Mouse (Mus musculus) layer of hippocampus, postnatal 36 days (tissue): ENCODE results near the gene Cab39l. TPM values are rescaled to one million over a fixed set of nuclear protein-coding genes. Genes with fewer than 3 reads are reported as not detected.
"Not testable (repeated sequence)": the region's sequence is repeated elsewhere in the genome, so short reads cannot be mapped to it uniquely, and the experiment has no call there.

Experiments
- DNase-seq, 2 experiments: peaks; one replicate each; pipeline ENCODE4 v3.0.0; 2022
- total RNA-seq, 2 experiments: library from RNA; stranded (reverse); gene quantifications; 2 replicates each; pipeline ENCODE4 v1.2.3; 2021

Cab39l gene
- total RNA-seq, 2 experiments from 2014 or later = 19.2 to 24.5 TPM

DNA sequence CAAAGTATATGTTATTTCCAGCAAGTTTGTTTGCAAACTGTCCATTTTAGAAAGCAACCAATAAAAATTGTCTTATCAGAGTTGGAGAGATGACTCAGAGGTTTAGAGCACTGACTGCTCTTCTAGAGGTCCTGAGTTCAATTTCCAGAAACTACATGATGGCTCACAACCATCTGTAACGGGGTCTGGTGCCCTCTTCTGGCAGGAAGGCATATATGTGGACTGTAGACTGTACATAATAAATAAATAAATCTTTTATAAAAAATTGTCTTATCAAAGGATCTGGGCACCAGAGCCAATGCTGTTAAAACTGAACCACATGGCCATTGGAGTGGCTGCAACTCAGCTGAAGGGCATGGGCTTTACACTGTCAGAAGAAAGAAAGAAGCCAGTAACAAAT lies 149.8 kb downstream of the Cab39l start:
- no peak for DNase-seq

DNA sequence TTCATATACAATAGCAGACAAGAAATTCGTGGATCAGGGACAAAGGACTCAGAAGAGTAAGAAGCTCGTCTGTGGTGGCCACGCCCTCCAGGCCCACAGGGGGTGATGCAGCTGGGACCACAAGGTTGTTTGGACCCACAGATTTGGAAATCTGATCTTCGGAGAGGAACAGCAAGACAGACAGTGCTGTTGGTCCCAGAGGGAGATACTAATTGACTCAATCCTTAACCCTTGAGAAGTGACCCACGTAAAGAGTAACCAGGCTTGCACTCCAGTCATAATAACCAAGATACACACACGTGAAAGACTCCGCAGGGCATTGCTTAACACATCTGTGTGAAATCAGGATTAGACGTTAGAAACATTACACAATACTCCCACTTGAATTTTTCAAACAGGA lies 151.1 kb downstream of the Cab39l start:
- no peak for DNase-seq

DNA sequence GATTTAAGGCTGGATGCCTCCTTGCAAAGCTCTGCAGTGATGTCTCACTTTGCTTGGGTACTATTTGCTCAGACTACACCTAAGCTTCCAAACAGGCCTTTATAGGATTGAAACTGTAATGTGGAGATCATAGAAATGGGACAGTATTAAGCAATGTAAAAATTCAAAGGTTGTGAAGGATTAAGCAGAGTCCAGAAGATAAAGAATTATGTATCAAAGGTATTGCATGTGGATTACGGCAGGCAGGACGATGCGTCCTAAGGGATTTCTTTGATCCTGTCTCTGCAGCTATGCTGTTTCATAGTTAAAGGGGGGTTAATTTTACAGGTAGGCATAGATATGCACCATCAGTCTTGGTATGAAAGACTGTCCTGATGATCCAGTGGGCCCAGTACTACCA lies 151.8 kb downstream of the Cab39l start:
- DNase-seq = no peak

DNA sequence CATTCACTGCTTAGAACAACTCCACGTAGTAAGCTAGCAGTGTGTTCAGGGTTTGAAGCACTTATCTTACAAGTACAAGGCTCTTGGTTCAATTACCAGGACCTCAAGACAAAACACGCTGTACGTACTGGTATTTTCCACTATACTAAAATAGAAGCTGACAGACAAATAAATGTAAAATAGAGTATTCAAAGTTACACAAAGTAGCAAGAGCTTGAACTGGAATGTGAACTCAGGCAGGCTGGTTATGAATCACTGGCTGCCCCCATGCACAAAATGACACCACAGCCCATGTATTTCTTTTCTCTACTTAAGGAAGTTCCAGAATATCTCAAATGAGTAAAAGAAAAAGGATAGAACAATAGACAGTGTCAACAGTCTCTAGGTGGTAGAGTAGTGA lies 154.2 kb downstream of the Cab39l start:
- no peak for DNase-seq

DNA sequence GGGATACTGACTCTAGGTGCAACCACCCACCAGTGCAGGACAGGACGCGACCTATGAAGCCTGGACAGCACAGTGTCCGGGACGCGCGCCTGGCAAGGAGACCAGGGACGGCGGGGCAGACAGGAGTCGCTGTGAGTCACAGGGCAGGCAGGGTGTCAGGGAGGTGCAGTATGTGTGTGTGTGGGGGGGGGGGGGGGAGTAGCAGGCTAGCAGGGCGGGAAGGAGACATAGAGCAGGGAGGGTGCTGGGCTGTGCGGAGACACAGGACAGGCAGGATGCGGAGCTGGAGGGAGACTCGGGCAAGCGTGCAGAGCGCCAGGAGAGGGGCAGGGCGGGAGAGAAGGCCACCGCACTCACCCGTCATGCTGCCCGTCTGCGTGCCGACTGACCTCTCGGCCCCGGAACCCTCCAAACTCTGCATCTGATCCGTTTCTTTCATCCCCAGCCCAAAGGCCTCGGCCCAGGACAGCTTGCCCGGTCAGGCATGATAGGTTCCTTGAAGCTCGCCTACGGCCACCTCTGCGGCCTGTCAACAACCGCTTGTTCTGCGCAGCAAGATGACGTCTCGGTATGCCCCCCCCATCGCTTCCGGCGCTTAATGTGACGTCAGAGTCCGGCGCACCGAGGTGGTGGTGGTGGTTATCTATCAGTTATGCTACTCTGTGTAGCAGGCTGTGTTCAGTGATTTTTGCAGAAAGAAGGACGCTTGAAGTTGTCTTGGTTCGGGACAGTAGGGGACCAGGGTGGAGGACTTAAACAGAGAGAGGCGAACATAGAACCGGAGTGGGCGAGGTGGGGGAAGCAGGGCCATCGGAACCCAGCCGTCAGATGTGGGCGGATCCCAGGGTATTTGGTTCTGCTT lies 156.9 kb downstream of the Cab39l start, which contains the start of gene Cdadc1:
Gene Cdadc1, minus strand, starts transcription at position 562 of the 862 bp plus-strand sequence.
- DNase-seq = peak; percentile 96 to 98

DNA sequence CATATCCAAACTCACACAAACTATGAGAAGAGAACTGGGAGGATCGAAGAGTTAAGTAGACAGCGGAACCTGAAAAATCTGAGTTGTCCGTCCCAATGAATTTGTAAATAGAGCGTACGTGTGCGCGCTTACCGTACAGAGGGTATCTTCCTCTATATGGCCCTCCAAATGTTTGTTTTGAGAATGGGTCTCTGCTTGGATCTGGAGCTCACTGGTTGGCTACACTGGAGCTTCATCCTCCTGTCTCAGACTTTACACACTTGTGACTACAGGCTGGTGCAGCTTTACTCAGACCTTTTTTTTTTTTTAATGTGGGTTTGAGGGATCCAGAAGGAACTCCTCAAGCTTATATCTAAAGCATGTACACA lies 157.5 kb downstream of the Cab39l start:
- DNase-seq = no peak

DNA sequence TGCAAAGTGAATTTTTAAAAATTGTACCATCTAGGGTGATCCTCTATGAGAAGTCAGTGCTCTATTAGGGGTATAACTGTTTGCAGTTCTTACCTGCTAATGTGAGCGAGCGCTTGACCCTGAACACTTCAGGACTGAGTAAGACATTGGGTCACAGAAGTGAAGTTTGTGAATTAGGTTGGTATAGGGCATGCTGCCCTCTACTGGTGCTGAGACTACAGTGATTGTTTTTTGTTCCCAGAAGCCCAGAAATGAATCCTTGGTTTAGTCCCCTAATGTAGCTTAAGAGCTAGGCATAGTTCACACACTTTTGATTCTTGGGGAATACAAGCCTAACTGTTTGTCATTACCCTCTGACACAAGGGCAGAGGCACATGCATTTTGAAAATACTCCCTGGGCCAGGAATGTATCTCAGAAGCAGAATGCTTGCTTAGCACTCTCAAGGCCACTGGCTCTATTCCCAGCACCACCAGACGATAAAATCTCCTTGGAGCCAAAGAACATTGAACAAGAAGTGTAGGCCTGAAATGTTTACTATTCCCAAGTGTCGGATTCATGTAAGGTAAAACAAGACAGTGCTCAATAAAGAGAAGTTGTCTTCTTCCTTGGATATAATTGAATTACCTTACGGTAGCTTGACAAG lies 163.4 kb downstream of the Cab39l start:
- DNase-seq = no peak

DNA sequence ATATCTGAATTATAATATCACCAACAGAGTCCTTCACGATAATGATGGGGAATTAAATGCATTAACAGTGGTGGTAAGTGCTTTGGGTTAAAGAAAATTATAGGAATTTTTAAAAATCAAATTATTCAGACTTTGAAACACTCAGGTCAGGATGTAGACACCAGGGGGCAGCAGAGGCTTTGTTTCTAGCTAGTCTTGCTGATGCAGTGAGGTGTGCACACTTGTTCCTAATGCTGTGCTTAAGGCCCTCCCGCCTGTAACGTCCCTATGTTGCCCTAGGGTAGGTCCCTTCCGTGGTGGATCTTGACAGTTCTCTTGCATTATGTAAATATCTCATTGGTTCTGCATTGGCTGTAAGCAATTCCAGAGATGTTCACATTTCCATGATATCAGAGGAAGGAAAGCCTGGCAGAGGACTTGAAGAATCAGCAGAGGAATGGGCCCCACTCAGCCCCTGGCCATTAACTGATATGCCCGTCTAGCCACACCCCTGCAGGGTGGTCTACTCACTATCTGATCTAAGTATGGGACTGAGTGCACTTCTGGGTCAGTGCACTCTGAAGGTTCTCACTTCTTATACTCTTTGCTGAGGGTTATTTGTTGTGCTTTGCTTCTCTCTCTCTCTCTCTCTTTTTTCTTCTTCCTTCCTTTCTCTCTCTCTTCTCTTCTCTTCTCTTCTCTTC lies 165.0 kb downstream of the Cab39l start:
- DNase-seq = peak; percentile 51 to 61

DNA sequence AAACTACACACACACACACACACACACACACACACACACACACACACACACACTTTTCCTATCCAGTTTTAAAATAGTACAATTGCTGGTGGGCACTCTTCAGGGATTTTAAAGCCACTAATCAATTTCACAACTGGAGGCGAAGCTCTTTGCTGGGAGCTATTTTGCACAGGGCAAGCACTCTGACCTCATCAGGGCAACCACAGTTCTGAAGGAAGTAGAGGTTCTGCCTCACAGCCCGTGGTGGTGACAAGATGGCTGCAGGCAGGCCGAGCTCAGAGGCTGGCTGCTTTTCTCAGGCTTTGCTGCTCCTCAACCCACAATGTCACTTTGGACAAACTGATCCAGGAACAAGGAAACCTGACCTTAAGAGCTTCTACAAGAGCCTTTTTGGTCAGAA lies 166.2 kb downstream of the Cab39l start:
- no peak for DNase-seq

DNA sequence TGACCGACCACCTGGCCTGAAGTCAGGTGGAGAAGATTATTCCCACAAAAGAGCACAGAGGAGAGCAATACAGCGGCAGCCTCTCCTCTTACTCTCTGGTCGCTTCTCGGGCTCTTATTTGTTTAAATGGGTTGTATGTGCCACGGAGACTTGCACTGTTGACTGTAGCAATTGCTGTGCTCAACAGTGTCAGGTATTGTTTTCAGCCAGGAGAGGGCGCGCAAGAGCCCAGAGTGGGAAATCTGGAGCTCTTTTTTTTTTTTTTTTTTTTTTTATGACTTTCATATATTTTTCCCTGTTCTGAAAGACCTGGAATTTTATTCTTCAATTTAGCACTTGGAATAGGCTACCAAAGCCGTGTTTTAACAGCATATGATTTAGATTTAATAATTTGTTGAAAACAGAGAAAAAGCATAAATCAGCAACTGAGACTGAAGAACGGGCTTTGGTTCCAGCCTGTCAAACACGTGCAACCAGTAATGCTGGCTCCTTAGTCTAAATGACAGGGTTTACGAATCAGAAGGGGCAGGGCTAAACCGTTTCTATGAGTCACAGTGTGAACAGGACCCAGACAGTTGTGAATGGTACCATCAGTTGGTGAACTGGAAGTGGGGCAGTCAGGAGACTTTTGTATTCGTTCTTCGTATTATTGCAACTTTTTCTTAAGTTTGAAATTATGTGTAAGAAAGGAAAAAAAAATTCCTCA lies 172.3 kb downstream of the Cab39l start:
- DNase-seq = peak in 1 of 2 experiments; percentile 35

DNA sequence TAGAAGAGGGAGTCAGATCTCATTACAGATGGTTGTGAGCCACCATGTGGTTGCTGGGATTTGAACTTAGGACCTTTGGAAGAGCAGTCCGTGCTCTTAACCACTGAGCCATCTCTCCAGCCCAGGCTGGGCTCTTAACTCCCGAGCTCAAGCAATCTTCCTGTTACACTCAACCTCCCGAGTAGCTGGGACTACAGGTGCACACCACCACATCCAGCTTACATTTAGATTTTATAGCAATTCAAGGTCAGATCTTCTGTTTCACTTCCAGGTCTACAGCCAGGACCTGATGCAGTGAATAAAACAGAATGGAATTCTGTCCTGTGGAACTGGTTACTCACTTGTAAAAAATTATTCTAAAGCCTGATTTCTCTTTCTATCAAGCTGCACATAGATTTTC lies 173.4 kb downstream of the Cab39l start:
- not testable (repeated sequence) for DNase-seq

DNA sequence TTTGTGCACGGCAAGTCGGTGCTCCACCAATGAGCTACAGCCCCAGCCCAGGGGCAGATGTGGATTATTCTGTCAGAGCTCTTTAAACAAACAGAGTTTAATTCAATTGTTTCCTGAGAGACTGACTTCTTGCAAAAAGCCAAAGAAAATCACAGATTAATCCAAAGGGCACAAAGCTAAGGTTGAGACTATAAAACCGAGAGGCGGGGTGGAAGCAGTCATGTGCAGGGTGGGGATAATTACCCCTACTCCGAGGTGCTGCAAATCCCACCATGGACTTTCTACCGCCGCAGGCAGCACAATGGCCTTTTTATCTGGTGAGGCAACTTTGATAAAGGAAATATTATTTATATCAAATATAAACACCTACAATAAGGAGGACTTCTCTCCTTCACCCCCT lies 176.0 kb downstream of the Cab39l start:
- DNase-seq = no peak

DNA sequence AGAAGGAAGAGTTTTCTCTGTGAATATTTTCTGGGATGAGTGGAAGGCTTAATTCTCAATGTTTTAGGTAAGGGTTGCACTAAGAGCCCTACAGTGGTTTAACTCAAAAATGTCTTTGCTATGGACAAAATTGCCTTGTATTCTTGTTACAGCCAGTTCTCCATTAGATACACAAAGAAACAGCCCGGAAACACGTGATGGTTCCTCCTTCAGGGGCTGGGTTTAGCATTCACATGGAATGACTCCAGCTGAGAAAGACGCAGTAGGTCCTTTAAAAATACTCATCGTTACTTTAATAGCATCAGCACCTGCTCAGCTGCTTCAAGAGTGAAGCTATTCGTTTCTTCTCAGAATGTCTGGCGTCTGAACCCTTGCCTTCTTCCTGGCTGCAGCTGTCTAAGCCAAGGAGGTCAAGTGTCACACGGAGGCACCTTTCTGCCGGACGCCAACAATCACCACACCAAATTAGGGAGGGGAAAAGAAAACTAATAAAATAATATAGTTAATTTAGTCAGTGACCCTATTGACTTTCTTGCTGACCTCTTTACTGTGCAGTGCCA lies 183.6 kb downstream of the Cab39l start:
- DNase-seq = no peak

DNA sequence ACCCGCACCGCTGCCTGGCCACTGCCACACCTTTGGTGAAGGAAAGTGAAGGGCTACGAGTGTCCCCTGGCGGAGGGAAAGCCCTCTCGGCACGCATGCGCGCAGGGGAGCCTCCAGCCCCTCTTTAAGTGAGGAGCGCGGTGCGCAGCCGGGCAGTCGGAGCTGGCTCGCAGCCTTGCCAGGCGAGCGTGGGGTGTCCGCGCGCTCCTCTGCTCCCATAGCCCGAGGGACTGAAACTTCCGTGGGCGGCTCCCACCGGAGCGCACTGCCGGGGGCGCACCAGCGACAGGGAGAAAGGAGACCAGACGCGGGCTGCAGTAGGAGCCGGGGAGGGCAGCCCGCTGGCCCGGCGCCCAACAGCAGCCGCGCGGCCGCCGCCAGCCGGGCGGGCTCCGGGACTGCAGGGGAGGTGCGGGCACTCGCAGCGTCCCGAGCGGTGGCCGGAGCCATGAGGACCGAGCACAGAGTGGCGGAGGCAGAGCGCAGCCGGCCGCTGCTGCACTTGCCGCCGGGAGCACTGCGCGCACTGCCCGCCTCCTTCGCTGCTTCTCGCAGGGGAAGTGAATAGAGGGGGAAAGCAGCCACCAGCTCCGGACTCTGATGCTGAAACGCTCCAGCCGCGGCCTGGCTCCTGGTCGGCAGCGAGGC lies 184.5 kb downstream of the Cab39l start, which contains the start of gene Shisa2:
Gene Shisa2, plus strand, starts transcription at position 151 of the 648 bp plus-strand sequence.
- DNase-seq = peak; percentile 47 to 54

DNA sequence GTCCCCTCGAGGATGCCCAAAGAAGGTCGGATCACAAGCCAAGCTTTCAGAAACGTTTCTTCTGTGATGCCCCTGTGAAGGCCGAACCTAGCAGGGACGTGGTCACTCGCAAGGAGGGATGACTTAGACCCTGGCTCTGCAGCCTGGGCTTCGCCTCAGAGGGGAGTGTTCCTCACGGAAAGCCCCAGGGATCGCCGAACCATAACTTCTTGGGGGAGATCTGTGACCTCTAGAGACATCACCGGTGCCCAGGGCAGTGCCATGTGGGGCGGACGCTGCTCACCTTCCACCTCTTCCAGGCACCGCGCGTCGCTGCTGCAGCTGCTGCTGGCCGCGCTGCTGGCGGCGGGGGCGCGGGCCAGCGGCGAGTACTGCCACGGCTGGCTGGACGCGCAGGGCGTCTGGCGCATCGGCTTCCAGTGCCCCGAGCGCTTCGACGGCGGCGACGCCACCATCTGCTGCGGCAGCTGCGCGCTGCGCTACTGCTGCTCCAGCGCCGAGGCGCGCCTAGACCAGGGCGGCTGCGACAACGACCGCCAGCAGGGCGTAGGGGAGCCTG lies 185.1 kb downstream of the Cab39l start:
- no peak for DNase-seq

DNA sequence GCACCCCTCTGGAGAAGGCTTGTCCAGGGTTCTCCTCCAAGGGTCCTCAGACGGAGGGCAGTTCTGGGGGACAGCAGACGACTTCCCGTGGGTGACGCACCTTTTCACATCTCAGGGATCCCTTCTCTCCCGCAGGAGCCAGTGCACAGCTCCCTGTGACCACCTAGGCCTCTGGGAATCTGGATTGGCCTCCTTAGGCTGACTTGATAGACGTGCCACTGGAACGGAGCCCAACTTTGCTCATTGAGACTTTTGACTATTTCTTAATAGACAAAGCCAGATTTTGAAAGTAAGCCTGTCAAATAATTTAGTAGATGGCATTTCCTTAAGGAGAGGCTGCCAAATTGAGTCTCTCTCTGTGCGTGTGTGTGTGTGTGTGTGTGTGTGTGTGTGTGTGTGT lies 185.9 kb downstream of the Cab39l start:
- DNase-seq = no peak

DNA sequence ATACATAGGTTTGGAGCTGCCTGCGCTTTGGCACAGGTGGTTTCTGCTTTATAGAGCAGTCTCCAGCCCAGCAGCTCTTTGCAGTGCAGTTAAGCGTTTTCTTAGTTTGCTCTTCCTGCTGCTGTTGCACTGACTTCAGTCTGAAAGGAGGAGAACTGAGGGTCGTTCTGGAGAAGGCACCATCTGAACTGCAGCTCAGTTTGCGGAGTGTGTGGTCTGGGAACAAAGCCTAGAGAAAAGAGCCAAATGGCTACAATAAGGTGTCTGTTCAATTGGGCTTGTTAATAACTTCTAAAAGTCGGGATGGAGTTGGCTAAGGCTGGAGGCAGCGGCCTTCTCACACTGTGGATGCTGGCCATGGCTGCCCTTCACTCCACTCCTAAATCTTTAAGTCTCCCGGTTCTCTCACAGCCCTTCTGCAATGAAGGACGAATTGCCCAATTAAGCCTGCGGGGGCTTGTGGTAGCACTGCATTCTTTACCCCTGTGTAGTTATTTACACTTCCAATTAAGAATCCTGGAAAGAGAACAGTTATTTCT lies 186.4 kb downstream of the Cab39l start:
- no peak for DNase-seq

DNA sequence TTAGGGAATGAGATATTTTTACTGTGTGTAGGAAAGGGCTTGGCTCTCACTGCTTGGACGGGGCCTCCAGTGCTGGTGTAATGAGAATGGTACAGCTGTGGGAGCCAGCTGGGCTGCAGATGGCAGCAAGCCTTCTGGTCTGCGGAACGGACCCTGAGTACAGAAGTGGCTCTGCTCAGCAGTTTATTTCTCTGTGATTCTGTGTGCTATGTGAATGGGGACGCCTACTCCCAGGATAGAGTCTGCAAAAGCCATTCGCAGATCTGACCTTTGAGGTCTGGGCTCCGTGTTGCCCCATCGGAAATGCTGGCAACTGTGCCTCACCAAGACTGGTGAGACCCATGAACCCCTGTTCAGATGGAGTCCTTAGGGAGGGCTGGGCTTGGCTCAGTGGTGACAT lies 187.1 kb downstream of the Cab39l start:
- DNase-seq = peak; percentile 24 to 29

DNA sequence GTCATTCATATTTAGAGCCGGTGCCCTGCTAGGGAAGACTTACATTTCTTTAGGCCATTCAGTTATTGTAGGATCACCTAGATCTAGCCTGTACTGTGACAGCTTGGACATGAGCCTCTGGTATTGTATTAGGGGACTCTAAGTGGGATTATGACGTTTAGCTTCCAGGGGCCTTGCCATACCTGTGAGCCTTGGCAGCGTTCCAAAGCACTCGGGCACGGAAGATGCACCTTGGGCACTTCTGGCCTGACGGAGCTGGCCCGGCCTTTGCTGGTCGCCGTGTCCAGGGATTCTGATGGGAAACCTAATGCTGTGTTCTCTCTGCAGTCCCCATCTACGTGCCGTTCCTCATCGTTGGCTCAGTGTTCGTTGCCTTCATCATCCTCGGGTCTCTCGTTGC lies 188.5 kb downstream of the Cab39l start:
- no peak for DNase-seq

DNA sequence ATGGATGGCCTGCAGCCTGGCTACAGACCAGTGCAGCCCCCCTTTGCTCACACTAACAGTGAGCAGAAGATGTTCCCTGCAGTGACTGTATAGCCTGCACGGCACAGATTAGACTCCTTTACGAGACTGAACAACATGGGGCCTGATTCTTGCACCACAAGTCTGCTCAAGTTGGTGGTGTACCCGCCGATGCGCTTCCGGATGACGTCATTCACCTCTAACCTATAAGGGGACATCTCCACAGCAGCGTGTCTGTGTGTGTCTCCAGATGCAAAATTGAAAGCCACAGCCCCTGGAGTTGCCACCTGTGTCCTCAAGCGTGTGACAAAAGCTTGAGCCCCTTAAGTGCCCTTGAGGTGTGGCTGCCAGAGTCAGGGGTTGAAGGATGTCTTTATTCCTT lies 189.3 kb downstream of the Cab39l start:
- no peak for DNase-seq

DNA sequence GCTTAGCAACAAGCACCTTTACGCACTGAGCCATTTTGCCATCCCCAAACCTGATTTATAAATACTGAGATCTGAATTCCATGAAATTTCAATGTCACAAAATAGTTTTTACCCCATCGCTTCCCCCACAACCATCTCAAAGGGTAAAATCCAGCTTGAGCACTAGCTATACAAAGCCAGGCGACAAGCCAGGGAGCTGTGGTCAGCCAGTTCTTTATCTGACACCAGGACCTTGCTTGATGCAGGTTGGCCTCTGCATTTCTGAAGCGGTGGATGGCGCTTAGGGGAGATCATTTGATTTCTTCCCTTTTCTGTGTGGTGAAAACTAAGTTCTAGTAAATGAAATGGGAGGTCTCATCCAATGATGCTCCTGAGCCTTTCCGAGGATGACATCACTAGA lies 191.3 kb downstream of the Cab39l start:
- no peak for DNase-seq
